Mouse (Mus musculus) liver, embryonic 14.5 days (tissue): ENCODE results near the gene Zfp950. TPM values are rescaled to one million over a fixed set of nuclear protein-coding genes. Genes with fewer than 3 reads are reported as not detected.
"Not testable (repeated sequence)": the region's sequence is repeated elsewhere in the genome, so short reads cannot be mapped to it uniquely, and the experiment has no call there.

Source experiments
- ATAC-seq: fragments of 200-750 bp; cut with Nextera tagmentation; 2 replicates; pipeline ENCODE4 v1.8.0; 2017; ENCODE audit warnings: moderate number of reproducible peaks, mild to moderate bottlenecking, moderate library complexity; ENCODE audit not compliant: insufficient read depth
- DNase-seq, 3 experiments: peaks; one replicate each; pipeline ENCODE4 v3.0.0-alpha.2; 2012 to 2013; ENCODE audit warnings: low read depth in 3 of 3, low spot score in 3 of 3
- H3K27ac ChIP-seq: fragments of 300-500 bp; sonication (generic); 2 replicates; pipeline ENCODE4 v1.5.1; 2014; ENCODE audit warnings: moderate library complexity, mild to moderate bottlenecking, control low read depth, inconsistent platforms
- H3K27me3 ChIP-seq: fragments of 300-500 bp; sonication (generic); 2 replicates; pipeline ENCODE4 v1.6.1; 2014; ENCODE audit warnings: mild to moderate bottlenecking, low read length, moderate library complexity; ENCODE audit not compliant: control insufficient read depth, insufficient read depth
- H3K36me3 ChIP-seq: fragments of 300-500 bp; sonication (generic); replicated peaks from 2 replicates; pipeline ENCODE4 v1.6.1; 2014; ENCODE audit warnings: low read depth; ENCODE audit not compliant: control insufficient read depth, insufficient read depth
- H3K4me1 ChIP-seq, 2 experiments: fragments of 200-500 bp in 1 of 2; fragments of 300-500 bp in 1 of 2; sonication (generic) in 1 of 2; replicated peaks; 2 replicates each; pipeline ENCODE4 v1.6.1; 2012 to 2014; ENCODE audit warnings: antibody characterized with exemption in 1 of 2, inconsistent platforms in 1 of 2, low read length in 1 of 2; ENCODE audit not compliant: control insufficient read depth in 2 of 2, insufficient read depth in 2 of 2
- H3K4me2 ChIP-seq: fragments of 300-500 bp; sonication (generic); 2 replicates; pipeline ENCODE4 v1.6.1; 2014; ENCODE audit warnings: low read depth, mild to moderate bottlenecking, control low read depth, moderate library complexity
- H3K4me3 ChIP-seq, 2 experiments: fragments of 200-500 bp in 1 of 2; fragments of 300-500 bp in 1 of 2; sonication (generic) in 1 of 2; 2 replicates each; pipeline ENCODE4 v1.5.1; 2012 to 2014; ENCODE audit warnings: low read depth in 2 of 2, low read length in 2 of 2, mild to moderate bottlenecking in 2 of 2, control low read depth in 1 of 2, inconsistent platforms in 1 of 2, moderate library complexity in 1 of 2; ENCODE audit not compliant: insufficient read depth in 1 of 2
- H3K9ac ChIP-seq: fragments of 300-500 bp; sonication (generic); replicated peaks from 2 replicates; pipeline ENCODE4 v1.6.1; 2014; ENCODE audit warnings: mild to moderate bottlenecking, control low read depth, moderate library complexity
- H3K9me3 ChIP-seq: fragments of 300-500 bp; sonication (generic); 2 replicates; pipeline ENCODE4 v1.6.1; 2016; ENCODE audit warnings: low read length, mixed read lengths; ENCODE audit not compliant: control insufficient read depth
- CTCF ChIP-seq: IDR thresholded peaks from 2 replicates; pipeline ENCODE4 v1.5.1; 2016; ENCODE audit warnings: antibody characterized with exemption, low read depth, control low read depth
- EP300 ChIP-seq: IDR thresholded peaks from 2 replicates; pipeline ENCODE4 v1.6.1; 2016; ENCODE audit warnings: antibody characterized with exemption, low read depth
- WGBS: fragments of 180-500 bp; shearing (Covaris S2); extraction: QIAGEN DNeasy Blood & Tissue Kit; methylation state at CpG from one replicate; pipeline ENCODE4 v1.1.7; 2014; ENCODE audit not compliant: insufficient replicate concordance; 5-methylcytosine and 5-hydroxymethylcytosine counted together
- polyA plus RNA-seq, 2 experiments: library from polyadenylated mRNA; depleted of rRNA in 1 of 2; stranded (reverse) in 1 of 2; unstranded in 1 of 2; fragments of >200 nt; fragmentation: Nextera tagmentation in 1 of 2; extraction: Ambion mirVana in 1 of 2; gene quantifications; 2 replicates each; pipeline versions ENCODE4 v1.2.1 to v1.2.3; 2012 to 2014

The Zfp950 gene
- polyA plus RNA-seq (2012; rRNA removed): 3.0 and 5.7 TPM in 2 replicates
- 10.3 and 10.5 TPM in 2 replicates for polyA plus RNA-seq (2014; fragmentation: Nextera tagmentation; extraction: Ambion mirVana)

DNA sequence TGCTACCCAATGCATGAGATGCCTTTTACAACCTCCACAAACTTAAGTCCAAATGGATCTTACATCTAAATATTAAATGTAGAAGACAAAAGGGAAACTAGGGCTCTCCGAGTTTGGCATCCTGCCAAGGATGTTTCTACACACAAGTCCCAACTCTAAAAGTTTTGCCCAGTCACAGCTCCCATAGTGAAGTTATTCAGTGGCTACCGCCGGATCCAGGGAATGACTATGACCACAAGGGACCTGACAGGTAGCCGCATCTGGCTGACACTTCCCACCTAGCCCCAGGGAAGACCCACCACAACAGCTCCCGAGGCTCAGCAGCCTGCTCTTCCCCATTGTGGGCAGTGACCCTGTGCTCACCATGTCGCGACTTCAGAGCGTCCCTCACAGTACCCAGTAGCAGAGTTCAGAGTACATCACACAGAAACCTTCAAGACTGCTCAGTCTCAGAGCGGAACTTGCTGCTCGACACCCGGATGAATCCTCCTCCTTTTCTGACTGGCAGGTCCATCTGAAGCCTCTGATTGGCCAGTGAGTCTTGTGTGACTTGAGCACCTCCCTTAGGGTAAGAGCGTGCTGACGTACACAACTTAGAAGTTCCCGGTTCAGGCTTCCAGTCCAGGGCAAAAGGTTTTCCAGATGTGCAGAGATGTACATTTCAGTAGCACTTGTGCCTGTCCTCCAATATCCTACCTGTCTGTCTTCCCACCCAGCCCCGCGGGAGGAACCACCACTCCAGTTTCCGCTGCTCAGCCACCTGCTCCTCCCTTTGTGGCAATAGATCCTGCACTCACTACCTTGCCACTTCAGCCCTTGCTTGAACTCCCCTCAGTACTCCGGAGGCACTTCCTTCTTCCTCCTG is at the start of gene Zfp950:
Gene Zfp950, minus strand, starts transcription at position 499 of the 865 bp plus-strand sequence.
- DNase-seq (peak; percentile 86 to 90 (median 89)), ATAC-seq (peak; percentile 100)
- Histone ChIP-seq H3K27me3 (no peaks in the 10 kb centered on the region), H3K9me3 (no peaks in the 10 kb centered on the region), H3K36me3 (no peaks in the 10 kb centered on the region), H3K4me1 (peaks cover 8 to 10% of the 10 kb centered on the region in 2 experiments), H3K9ac (peak within 1 kb of the TSS; percentile 88), H3K4me3 (peak within 1 kb of the TSS; percentile 89 to 93), H3K27ac (peak within 1 kb of the TSS; percentile 63), H3K4me2 (peak within 1 kb of the TSS; percentile 84)
- TF ChIP-seq EP300 (no peak), CTCF (no peak; the same call in 1 of the 2 replicates)
- under 1% methylated on average over 18 of the region's 18 CpGs for WGBS

DNA sequence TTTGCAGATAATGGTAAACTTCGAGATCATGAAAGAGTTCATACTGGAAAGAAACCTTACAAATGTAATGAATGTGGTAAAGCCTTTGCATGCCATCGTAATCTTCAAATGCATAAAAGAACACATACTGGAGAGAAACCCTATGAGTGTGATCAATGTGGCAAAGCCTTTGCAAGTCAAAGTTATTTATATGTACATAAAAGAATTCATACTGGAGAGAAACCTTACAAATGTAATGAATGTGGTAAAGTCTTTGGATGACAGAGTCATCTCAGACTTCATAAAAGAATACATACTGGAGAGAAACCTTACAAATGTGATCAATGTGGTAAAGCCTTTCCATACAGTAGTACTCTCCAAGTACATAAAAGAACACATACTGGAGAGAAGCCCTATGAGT is 43.0 kb upstream of the Zfp950 start, which contains the start of gene Gm6020:
Gene Gm6020, plus strand, starts transcription at position 301 of the 400 bp plus-strand sequence.
- not testable (repeated sequence) for H3K27ac ChIP-seq, H3K4me3 ChIP-seq, H3K36me3 ChIP-seq, H3K4me2 ChIP-seq, H3K27me3 ChIP-seq, H3K4me1 ChIP-seq, ATAC-seq, H3K9ac ChIP-seq, H3K9me3 ChIP-seq, DNase-seq
- WGBS: 52% methylated on average over 2 of the region's 2 CpGs

DNA sequence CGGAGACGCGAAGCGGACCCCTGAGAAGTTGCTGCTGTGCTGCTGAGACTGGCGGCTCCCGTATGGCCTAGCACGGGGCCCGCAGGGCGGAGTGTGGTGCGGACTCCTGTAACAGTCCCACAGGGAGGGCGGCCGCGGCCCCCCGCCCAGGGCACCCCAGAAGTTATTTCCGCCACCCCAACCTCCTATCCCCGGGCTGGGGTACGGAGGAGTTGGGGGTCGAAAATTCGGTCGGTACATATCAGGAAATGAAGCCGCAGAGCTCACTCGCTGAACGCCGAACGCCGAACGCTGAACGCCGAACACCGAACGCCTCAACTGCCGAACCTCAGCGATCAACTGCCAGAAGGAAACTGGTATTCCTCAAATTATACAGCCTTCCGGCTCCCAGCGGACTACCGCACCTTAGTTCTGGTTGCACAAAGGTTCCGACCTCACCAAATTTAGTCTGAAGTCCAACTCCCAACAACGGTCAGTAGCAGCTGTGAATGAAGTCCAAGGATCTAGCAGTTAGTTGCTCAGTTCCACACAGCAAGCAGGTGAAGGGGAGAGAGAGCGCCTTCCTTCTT is 35.2 kb upstream of the Zfp950 start, which contains the start of gene Gm7102:
Gene Gm7102, minus strand, starts transcription at position 554 of the 569 bp plus-strand sequence.
- no peaks in the 10 kb centered on the region for H3K4me1 ChIP-seq
- H3K27ac ChIP-seq: no peak within 1 kb of the TSS
- no peak within 1 kb of the TSS for H3K9ac ChIP-seq
- no peaks in the 10 kb centered on the region for H3K36me3 ChIP-seq
- no peak for TF ChIP-seq CTCF
- TF ChIP-seq EP300: no peak
- H3K9me3 ChIP-seq: no peaks in the 10 kb centered on the region
- H3K27me3 ChIP-seq: no peaks in the 10 kb centered on the region
- ATAC-seq: no peak
- H3K4me2 ChIP-seq: peak within 1 kb of the TSS; percentile 22; the same call in 1 of the 2 replicates
- DNase-seq: no peak
- H3K4me3 ChIP-seq: peak within 1 kb of the TSS; percentile 26 to 30
- 19% methylated on average over 39 of the region's 39 CpGs for WGBS

DNA sequence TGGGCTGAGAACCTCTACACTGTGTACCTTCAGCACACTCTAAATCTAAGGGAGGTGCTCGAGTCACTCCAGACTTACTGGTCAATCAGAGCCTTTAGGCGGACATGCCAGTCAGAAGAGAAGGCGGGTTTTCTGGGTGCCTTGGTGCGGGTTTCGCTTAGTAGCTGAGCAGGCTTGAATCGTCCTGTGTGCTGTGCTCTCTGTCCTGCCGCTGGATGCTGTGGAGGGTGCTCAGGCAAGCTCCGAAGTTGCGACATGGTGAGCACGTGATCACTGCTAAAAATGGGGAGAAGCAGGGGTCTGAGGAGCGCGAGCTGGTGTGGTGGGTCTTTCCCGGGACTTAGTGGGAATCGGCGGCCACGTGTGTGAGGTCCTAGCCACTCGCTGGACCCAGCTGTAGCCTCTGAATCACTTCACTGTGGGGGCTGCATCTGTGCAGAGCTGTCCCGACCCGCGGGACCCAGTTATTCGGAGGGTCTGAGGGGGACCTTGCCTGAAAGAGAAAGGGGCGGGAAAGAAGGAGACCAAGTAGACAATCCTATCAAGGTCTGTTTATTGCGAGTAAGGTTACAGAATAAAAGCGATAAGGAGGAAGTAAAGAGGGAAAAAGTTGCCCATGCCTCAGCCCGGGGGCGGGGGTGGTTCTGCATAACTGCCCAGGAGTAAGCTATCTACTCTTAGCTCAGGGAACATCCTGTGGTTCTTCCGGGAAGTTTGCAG is 11.2 kb upstream of the Zfp950 start:
- DNase-seq: no peak
- H3K27me3 ChIP-seq: no peaks in the 10 kb centered on the region
- H3K36me3 ChIP-seq: no peaks in the 10 kb centered on the region
- no peak for TF ChIP-seq EP300
- TF ChIP-seq CTCF: no peak
- peak overlapping the region; percentile 75 for H3K4me2 ChIP-seq
- WGBS: 2% methylated on average over 27 of the region's 27 CpGs
- peak overlapping the region; percentile 48 to 59 for H3K4me3 ChIP-seq
- no peaks in the 10 kb centered on the region for H3K4me1 ChIP-seq
- H3K27ac ChIP-seq: no peak overlapping the region
- peak overlapping the region; percentile 40 for H3K9ac ChIP-seq
- no peaks in the 10 kb centered on the region for H3K9me3 ChIP-seq
- peak; percentile 59 for ATAC-seq

DNA sequence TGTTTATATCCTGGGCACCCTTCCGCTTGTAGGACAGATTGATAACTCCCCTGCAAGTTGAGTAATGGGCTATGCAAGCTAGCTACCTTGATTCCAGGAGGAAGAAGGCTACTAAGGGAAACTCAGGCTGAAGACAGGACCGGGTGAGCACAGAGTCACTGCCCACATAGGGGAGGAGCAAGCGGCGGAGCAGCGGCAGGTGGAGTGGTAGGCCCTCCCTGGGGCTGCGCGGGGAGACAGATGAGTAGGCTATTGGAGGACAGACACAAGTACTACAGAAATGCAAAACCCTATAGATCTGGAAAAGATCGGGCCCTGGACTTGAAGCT is 10.7 kb upstream of the Zfp950 start:
- peak overlapping the region; percentile 48 to 59 for H3K4me3 ChIP-seq
- H3K27me3 ChIP-seq: no peaks in the 10 kb centered on the region
- H3K4me1 ChIP-seq: no peaks in the 10 kb centered on the region
- WGBS: 8% methylated on average over 8 of the region's 8 CpGs
- DNase-seq (no peak), ATAC-seq (peak; percentile 81)
- no peak overlapping the region for H3K27ac ChIP-seq
- no peaks in the 10 kb centered on the region for H3K9me3 ChIP-seq
- H3K36me3 ChIP-seq: no peaks in the 10 kb centered on the region
- H3K9ac ChIP-seq: peak overlapping the region; percentile 40; the same call in 1 of the 2 replicates
- peak overlapping the region; percentile 75 for H3K4me2 ChIP-seq
- TF ChIP-seq CTCF (no peak), EP300 (no peak)
